Mouse (Mus musculus) forebrain, embryonic 14.5 days (tissue): ENCODE data around the gene Thbd. TPM values are rescaled to one million over a fixed set of nuclear protein-coding genes. Genes with fewer than 3 reads are reported as not detected.
A peak's percentile ranks its signal among the peaks of the same experiment; 100 is the strongest.

Source experiments
- ATAC-seq: fragments of 200-750 bp; cut with Nextera tagmentation; 2 replicates; pipeline ENCODE4 v1.8.0; 2017; ENCODE audit warnings: mild to moderate bottlenecking, moderate library complexity
- DNase-seq: peaks from one replicate; pipeline ENCODE4 v3.0.0-alpha.2; 2015; ENCODE audit warnings: low spot score
- H3K27ac ChIP-seq: fragments of 300-500 bp; sonication (generic); 2 replicates; pipeline ENCODE4 v1.5.1; 2014; ENCODE audit warnings: low read depth, mild to moderate bottlenecking, control low read depth, low read length, moderate library complexity
- H3K27me3 ChIP-seq: fragments of 300-500 bp; sonication (generic); replicated peaks from 2 replicates; pipeline ENCODE4 v1.6.1; 2014; ENCODE audit warnings: low read length, control low read depth, mixed read lengths; ENCODE audit not compliant: control insufficient read depth, insufficient read depth
- H3K36me3 ChIP-seq: fragments of 300-500 bp; sonication (generic); 2 replicates; pipeline ENCODE4 v1.6.1; 2014; ENCODE audit warnings: low read length, control low read depth; ENCODE audit not compliant: control insufficient read depth, insufficient read depth
- H3K4me1 ChIP-seq: fragments of 300-500 bp; sonication (generic); 2 replicates; pipeline ENCODE4 v1.6.1; 2014; ENCODE audit warnings: antibody characterized with exemption, low read length, control low read depth; ENCODE audit not compliant: control insufficient read depth, insufficient read depth
- H3K4me2 ChIP-seq: fragments of 300-500 bp; sonication (generic); 2 replicates; pipeline ENCODE4 v1.6.1; 2014; ENCODE audit warnings: mild to moderate bottlenecking, control low read depth, low read length
- H3K4me3 ChIP-seq: fragments of 300-500 bp; sonication (generic); 2 replicates; pipeline ENCODE4 v1.5.1; 2014; ENCODE audit warnings: low read depth, low read length, control low read depth
- H3K9ac ChIP-seq: fragments of 300-500 bp; sonication (generic); 2 replicates; pipeline ENCODE4 v1.6.1; 2014; ENCODE audit warnings: mild to moderate bottlenecking, low read length, control low read depth, moderate library complexity
- H3K9me3 ChIP-seq: fragments of 300-500 bp; sonication (generic); replicated peaks from 2 replicates; pipeline ENCODE4 v1.6.1; 2016; ENCODE audit warnings: low read length, control low read depth, mixed read lengths; ENCODE audit not compliant: control insufficient read depth
- WGBS: fragments of 180-500 bp; shearing (Covaris S2); extraction: QIAGEN DNeasy Blood & Tissue Kit; methylation state at CpG from one replicate; pipeline ENCODE4 v1.1.7; 2014; 5-methylcytosine and 5-hydroxymethylcytosine counted together
- polyA plus RNA-seq: library from polyadenylated mRNA; unstranded; fragments of >200 nt; fragmentation: Nextera tagmentation; extraction: Ambion mirVana; gene quantifications from 2 replicates; pipeline ENCODE4 v1.2.1, GENCODE M21; 2014

Thbd gene
- polyA plus RNA-seq, 1 experiment from 2014 or later: 7.2 TPM

DNA sequence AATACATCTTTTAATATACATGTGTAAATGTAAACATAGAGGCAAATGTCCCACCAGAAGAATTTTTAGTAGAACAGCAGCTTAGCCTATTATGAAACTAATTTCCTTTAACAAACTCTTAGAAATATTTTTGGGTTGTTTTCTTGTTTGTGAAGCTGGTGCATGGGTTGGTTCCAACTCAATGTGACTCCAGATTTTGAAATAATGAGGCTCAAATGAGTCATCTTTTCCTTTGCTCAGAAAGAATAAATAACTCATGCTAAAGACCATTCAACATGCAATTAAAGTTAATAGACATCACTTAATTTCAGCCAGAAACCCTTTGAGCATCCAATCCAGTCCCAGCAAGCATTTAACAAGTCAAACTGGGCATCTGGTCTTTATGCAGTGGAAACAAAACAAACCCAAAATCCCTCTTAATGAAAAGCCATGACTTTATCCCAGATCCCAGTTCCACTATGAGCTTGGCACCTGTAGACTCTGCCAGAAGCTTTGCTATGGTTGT, 21.1 kb upstream of the Thbd start:
- ATAC-seq (no peak), DNase-seq (peak; percentile 17)
- Histone ChIP-seq H3K27me3 (no peaks in the 10 kb centered on the region), H3K4me3 (no peak overlapping the region), H3K9me3 (no peaks in the 10 kb centered on the region), H3K36me3 (no peaks in the 10 kb centered on the region), H3K4me1 (no peaks in the 10 kb centered on the region), H3K9ac (no peak overlapping the region), H3K27ac (no peak overlapping the region), H3K4me2 (no peak overlapping the region)

DNA sequence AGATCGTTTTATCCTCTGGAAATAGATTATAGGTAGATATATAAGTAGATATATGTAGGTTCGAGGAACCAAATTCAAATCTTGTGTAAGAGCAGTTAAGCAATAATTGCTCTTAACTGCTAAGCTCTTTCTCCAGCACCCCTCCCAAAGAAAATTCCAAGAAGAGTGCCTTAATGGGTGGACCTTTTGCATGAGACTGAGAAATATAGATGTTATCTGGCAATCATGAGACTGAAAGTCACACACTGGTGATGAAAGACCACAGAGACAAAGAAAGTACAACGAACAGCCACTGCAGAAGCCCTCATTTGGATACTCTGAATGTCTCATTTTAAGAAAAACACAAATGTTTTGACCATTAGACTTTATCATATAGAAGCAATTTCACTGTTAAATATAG, 20.5 kb upstream of the Thbd start:
- WGBS: 88% methylated on average over 3 of the region's 3 CpGs
- ATAC-seq (no peak), DNase-seq (no peak)
- no peaks in the 10 kb centered on the region for H3K4me1 ChIP-seq
- no peaks in the 10 kb centered on the region for H3K9me3 ChIP-seq
- H3K27ac ChIP-seq: no peak overlapping the region
- no peak overlapping the region for H3K4me3 ChIP-seq
- no peaks in the 10 kb centered on the region for H3K36me3 ChIP-seq
- no peak overlapping the region for H3K9ac ChIP-seq
- no peaks in the 10 kb centered on the region for H3K27me3 ChIP-seq
- H3K4me2 ChIP-seq: no peak overlapping the region

DNA sequence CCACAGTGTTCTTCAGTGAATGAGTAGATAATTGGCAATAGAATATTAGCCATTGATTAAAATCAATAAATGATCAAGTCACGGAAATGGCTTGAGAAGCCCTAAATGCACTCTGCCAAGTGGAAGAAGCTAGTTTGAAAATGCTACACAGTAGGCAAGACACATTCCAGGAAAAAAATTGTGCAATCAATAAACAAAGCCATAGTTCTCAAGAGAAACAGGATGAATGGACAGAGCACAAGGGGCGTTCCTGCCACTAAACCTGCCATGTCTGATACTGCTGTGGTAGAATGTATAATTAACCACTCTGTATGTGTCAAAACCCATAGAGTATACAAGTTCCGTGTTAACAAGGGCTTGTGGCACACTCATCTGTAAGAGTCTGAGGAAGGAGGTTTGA, 19.6 kb upstream of the Thbd start:
- Histone ChIP-seq H3K27ac (no peak overlapping the region), H3K27me3 (no peaks in the 10 kb centered on the region), H3K4me3 (no peak overlapping the region), H3K36me3 (no peaks in the 10 kb centered on the region), H3K9ac (no peak overlapping the region), H3K4me2 (no peak overlapping the region), H3K4me1 (no peaks in the 10 kb centered on the region), H3K9me3 (no peaks in the 10 kb centered on the region)
- no peak for ATAC-seq
- 72% methylated on average over 3 of the region's 3 CpGs for WGBS
- no peak for DNase-seq

DNA sequence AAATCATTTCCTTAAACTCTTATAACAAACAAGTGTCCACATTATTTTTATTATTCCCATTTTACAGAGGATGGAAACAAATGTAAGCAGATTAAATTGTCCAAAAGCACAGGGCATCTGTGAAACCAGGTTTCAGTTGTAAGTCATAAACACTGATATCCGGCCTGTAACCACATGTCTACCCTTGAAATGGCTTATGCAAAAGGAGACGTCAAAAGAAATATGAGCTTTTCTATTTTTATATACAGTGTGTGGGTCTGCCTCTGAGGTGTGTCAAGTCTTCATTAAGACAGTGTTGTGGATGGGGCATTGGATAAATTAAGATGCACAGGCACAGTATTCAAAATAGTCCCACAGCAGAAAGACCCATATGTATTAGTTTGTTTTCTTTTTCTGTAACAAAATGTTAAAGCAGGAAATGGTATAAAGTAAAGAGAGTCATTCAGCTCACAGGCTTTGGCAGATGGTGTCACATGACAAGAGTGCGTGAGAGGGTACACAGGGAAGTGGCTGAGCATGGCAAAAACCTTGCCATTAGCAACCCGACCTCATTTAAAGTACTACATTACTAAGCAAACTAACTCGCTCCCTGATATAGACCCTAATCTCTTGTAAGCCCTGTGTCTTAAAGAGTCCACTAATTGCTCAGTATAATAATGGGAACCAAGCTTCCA, 17.9 kb upstream of the Thbd start:
- ATAC-seq (no peak), DNase-seq (no peak)
- H3K4me2 ChIP-seq: no peak overlapping the region
- H3K27ac ChIP-seq: no peak overlapping the region
- 74% methylated on average over 5 of the region's 5 CpGs for WGBS
- no peak overlapping the region for H3K9ac ChIP-seq
- no peaks in the 10 kb centered on the region for H3K27me3 ChIP-seq
- H3K36me3 ChIP-seq: no peaks in the 10 kb centered on the region
- no peaks in the 10 kb centered on the region for H3K4me1 ChIP-seq
- H3K4me3 ChIP-seq: no peak overlapping the region
- H3K9me3 ChIP-seq: no peaks in the 10 kb centered on the region

DNA sequence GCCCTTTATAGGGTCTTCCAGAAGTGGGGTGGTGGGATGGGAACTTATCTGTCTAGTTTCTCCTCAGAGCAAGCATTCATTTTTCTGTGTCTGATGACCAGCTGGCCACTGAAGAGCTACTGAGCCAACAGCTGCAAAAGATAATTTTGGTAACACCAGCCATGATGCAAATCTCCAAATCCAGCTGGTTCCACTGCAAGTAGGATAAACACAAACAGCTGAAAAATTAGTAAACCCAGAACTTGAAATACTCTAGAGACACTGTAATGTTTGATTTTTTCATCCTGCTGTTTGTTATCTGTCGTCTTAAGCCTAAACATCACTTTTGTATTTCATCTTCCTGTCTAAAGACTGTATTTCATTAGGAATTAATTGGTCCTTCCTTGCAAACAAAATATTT, 13.7 kb upstream of the Thbd start:
- no peaks in the 10 kb centered on the region for H3K27me3 ChIP-seq
- no peaks in the 10 kb centered on the region for H3K9me3 ChIP-seq
- no peak overlapping the region for H3K4me2 ChIP-seq
- WGBS: 75% methylated on average over 1 of the region's 1 CpGs
- ATAC-seq (no peak), DNase-seq (no peak)
- no peaks in the 10 kb centered on the region for H3K36me3 ChIP-seq
- H3K9ac ChIP-seq: no peak overlapping the region
- no peak overlapping the region for H3K4me3 ChIP-seq
- H3K27ac ChIP-seq: no peak overlapping the region
- H3K4me1 ChIP-seq: no peaks in the 10 kb centered on the region

DNA sequence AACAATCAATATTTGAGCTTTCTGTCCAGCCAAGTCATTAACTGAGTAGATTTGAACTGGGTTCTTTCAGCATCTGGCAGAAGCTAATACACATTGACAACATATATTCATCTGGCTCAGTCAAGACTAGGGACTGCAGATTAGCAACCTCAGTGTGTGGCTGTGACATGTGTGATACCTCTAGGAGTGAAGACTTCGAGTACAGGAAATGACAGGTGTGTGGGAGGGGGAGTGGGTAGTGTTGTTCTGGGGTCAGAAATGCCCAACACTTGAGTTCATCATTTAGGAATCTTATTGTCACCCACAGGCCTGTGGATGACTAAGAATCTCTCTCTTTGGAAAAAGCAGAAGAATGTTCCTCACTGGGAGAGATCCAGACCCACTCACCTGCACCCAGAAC, 13.1 kb upstream of the Thbd start:
- H3K4me2 ChIP-seq: no peak overlapping the region
- 63% methylated on average over 1 of the region's 1 CpGs for WGBS
- ATAC-seq: no peak
- no peak overlapping the region for H3K4me3 ChIP-seq
- H3K27ac ChIP-seq: no peak overlapping the region
- no peak for DNase-seq
- H3K9ac ChIP-seq: no peak overlapping the region
- H3K27me3 ChIP-seq: no peaks in the 10 kb centered on the region
- H3K9me3 ChIP-seq: no peaks in the 10 kb centered on the region
- no peaks in the 10 kb centered on the region for H3K36me3 ChIP-seq
- H3K4me1 ChIP-seq: no peaks in the 10 kb centered on the region

DNA sequence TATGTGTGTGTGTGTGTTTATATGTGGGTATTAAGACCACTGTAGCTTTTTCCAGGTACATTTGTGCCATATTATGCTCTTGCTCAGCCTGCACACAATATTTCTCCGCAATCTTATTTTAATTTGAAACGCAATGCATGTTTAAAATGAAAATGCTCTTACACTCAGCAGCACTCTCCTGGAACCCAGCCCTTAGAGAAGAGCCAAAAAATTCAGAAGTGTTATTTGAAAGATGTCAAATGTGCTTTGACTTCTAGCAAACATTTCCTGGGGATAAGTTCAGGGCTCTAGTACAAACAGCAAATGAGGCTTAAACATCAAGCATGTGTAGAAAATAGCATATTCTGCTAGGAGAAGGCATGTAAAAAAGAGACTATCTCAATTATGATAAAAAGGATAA, 11.8 kb upstream of the Thbd start:
- no peaks in the 10 kb centered on the region for H3K27me3 ChIP-seq
- WGBS: 81% methylated on average over 2 of the region's 2 CpGs
- no peak overlapping the region for H3K4me3 ChIP-seq
- no peak for ATAC-seq
- no peaks in the 10 kb centered on the region for H3K4me1 ChIP-seq
- H3K36me3 ChIP-seq: no peaks in the 10 kb centered on the region
- H3K27ac ChIP-seq: no peak overlapping the region
- no peak for DNase-seq
- H3K4me2 ChIP-seq: no peak overlapping the region
- H3K9me3 ChIP-seq: no peaks in the 10 kb centered on the region
- no peak overlapping the region for H3K9ac ChIP-seq

DNA sequence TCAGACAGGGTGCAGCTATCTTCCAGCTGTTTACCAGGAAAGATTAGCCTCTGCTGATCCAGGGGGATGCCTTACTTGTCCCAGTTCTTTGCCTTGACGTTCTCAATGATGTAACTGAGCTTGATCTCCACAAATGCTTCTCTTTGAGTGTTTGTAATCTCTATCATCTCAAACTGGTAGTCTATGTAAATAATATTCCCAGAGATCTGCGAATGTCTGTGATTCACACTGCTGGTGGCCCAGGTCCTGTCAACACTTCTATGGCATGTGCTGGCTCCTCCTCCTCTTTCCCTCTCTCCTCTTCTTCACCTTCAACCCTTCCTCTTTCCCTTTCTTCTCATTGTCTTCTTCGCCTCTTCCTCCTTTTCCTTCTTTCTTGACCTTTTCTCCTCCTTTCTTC, 11.2 kb upstream of the Thbd start:
- Histone ChIP-seq H3K4me3 (no peak overlapping the region), H3K9ac (no peak overlapping the region), H3K4me2 (no peak overlapping the region), H3K27ac (no peak overlapping the region), H3K9me3 (no peaks in the 10 kb centered on the region), H3K27me3 (no peaks in the 10 kb centered on the region), H3K36me3 (no peaks in the 10 kb centered on the region), H3K4me1 (no peaks in the 10 kb centered on the region)
- DNase-seq: no peak
- no peak for ATAC-seq
- WGBS: 79% methylated on average over 3 of the region's 3 CpGs

DNA sequence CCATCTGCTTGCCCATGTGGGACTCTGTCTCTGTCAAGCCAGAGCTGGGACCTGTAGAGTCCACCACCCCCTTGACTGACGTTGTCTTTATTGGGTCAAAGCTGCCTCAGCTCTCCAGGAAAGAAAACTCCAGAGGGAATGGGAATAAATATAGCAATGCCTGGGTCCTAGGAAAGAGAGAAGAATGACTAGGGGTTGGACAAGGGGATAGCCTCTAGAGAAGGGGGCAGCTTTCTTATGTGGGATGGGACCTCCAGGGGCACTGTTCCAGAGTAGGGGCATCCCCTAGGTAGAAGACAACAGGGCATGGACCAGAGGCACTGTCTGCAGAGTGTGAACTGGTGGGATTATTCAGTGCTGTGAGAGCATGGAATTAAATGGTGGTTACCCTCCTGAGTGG, 1.8 kb upstream of the Thbd start:
- Histone ChIP-seq H3K36me3 (no peaks in the 10 kb centered on the region), H3K9me3 (no peaks in the 10 kb centered on the region), H3K27ac (no peak overlapping the region), H3K27me3 (peaks cover 35% of the 10 kb centered on the region), H3K4me3 (no peak overlapping the region), H3K4me2 (no peak overlapping the region), H3K4me1 (peaks cover 11% of the 10 kb centered on the region; the same call in 1 of the 2 replicates), H3K9ac (no peak overlapping the region)
- WGBS: 76% methylated on average over 1 of the region's 1 CpGs
- DNase-seq (no peak), ATAC-seq (no peak)
